Mouse (Mus musculus): Measurements from ENCODE around the gene 4930407I10Rik.

Gene 4930407I10Rik

DNA sequence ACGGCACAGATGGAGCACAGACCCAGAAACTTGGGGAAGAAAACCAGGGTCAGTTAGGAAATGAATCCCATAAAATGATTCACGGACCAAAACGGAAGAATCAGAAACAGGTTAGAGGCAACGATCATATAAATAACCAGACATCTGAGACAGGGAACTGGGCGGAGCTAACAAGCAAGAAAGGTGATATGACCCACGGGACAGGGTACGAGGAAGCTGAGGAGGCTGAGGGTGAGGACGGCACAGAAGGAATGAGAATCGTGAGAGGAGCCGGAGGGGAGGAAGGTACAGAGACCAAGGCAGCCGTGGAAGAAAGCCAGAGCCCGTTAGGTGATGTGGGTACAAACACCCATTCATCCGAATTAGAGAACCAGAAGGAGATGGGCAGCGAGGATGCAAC is 5.0 kb downstream of the 4930407I10Rik start:
- DNase-seq, result no peak

DNA sequence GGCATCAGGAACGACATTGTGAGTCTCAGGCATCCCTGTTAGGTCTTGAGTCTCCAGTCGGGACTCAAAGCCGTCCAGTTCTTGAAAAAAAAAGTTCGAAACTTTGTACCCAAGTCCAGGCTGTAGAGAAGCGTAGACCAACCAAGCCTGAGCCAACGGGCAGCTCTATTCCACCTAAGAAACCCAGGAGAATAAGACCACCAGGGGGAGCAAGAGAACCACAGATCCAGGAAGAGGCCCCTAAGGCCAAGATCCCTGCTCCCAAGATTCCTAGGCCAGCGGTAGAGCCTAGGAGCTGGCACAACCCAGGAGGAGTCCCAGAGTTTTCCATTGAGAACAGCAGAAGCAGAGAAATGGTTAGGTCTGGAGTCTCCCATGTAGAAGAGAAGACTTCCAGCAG is 6.6 kb downstream of the 4930407I10Rik start:
- DNase-seq, result peak; percentile 45 to 71

DNA sequence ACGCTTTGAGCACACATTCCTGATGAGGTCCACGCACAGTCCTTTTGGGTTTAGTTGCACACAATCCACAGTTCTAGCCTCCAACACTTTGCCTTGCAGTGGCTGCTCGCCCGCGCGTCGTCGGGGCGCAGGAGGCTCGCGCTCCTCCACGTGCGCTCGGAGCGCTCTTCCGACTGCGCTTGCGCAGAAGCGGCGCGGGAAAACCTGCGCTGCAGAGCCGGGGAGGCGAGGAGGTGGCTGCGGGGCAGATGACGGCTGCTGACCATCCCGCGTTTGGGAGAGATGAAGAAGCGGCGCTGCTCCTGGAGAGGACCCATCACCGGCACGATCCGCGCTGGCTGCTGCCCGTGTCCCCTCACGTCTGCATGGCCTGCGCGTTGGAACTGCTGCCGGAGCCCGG is 10.9 kb downstream of the 4930407I10Rik start, which contains the start of gene Mei1:
Gene Mei1 (plus strand): TSS at position 99 of the 400 bp plus-strand sequence.
- no peak for DNase-seq

DNA sequence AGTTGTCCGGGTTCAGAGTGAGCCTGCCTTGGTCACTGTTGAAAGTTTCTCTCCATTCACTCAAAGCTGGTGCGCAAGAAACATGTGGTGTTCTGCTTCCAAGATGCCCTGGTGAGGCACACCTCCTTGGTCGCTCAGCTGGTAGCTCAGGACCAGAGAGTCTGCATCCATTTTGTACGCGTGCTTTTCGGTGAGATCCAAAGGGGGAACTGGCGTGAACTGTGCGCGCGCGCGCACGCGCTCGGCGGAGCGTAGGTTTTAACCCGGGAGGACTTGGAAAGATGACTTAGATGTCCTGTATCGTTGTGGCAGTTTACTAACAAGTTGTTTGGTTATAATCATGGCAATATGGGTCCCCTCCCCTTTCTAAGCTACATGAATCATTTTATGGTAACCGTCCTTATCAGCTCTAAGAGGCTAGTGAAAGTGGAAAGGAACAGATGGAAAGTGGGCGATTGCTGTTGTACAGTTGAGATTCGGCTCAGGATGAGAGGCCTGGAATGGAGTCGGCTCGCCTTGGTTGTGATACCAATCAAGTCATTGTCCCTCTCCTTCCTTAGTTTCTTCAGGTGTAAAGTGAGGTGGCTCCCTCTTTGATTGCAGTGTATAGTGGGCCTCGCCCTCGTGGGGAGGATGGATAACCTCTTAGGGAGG is 13.0 kb downstream of the 4930407I10Rik start:
- no peak for DNase-seq

- DNase-seq, result no peak
These were observed 14.5 kb downstream of the 4930407I10Rik start for GRCm38 (mm10) chr15:82073490-82073889.

DNA sequence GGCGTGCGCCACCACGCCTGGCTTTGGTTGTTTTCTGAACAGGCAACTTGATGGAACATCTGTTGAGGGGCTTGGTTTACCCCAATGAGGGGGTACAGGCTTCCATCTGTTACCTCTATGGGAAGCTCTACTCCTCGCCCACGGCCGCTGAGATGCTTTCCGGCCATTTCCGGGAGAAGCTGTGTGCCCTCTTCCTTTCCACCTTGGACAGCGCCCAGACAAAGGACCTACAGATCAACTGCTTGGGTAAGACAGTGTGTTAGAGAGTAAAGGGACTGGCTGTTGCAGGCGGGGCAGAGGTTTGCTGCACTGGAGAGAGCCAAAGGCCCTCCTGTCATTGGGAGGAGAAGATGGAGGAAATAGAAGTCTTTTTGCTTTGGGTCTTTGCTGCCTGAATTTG is 20.9 kb downstream of the 4930407I10Rik start:
- DNase-seq, result no peak

DNA sequence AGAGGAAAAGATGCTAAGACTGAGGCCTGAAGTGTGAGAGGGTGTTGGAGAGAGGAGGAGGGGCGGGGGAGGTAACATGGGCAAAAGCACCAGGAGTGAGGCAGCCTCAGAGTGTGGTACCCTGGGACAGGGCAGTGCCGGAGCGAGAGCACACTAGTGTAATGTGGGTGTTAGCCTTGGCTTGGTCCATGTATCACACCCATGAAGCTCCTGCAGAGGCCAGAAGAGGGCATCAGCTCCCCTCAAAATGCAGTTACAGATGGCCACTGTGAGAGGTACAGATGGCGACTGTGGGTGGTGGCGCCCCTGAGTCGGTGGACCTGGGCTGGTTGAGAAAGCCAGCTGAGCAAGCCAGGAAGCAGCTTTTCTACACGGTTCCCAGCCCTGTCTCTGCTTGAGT is 22.2 kb downstream of the 4930407I10Rik start:
- no peak for DNase-seq

GRCm38 (mm10) chr15:82085606-82086005 is 26.7 kb downstream of the 4930407I10Rik start:
- no peak for DNase-seq

- no peak for DNase-seq
These were observed 27.2 kb downstream of the 4930407I10Rik start for GRCm38 (mm10) chr15:82086131-82086530.

DNA sequence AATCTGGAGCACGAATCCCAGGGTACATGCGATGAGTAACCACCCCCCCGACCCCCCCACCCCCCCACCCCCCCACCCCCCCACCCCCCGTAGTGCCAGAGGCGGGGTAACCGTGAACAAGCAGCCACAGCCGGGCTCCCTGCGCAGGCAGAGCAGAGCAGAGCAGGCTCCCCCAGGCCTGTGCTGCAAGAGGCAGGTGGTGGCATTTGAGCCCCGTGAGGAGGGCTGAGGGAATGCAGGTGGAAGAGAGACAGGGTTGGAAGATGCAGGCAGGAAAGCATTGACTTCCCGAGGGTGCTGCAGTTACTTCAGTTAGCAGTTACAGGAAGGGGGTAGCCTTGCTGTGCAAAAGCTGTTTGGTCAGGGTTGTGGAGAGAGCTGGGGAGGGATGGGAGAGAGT is 28.3 kb downstream of the 4930407I10Rik start:
- DNase-seq, result no peak

DNA sequence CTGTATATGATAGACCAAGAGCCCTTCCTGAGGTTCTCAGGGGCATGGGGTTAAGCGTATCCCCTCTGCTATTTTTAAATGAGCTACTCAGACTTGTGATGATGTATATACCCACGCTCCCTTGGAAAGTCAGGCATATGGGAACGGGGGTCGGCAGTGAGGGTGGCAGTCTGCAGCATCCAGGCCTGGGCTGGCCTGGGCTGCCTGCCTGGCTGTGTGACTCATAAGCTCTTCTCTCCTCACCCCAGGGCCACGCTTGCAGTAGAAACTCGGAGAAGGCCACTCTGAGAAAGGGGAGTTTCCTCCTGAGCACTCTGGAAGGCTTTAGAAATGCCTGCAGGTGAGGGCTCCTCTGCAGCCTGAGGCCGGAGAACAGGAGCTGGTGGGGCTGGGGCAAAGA is 32.1 kb downstream of the 4930407I10Rik start:
- DNase-seq, result no peak

- peak in 1 of 2 experiments; percentile 7 for DNase-seq
These were observed 48.1 kb downstream of the 4930407I10Rik start for GRCm38 (mm10) chr15:82106953-82107555.
